Mouse (Mus musculus): ENCODE measurements at regions not wholly inside any gene's neighbourhood (a gene's known extent, or its start where the extent isn't known, plus 50 kb on each side); places are given as distances from the start of the nearest gene placed in this dataset.

- ATAC-seq (ENCODE audit: low FRiP score) = no peak
- H3K4me2 ChIP-seq = peak overlapping the region; percentile 4; the same call in 1 of the 2 replicates
- no peak overlapping the region for H3K27ac ChIP-seq (replicated peaks)
- H3K27me3 ChIP-seq (replicated peaks) = no peaks in the 10 kb centered on the region
- H3K9me3 ChIP-seq (replicated peaks) = no peaks in the 10 kb centered on the region
- H3K36me3 ChIP-seq = no peaks in the 10 kb centered on the region
- no peak overlapping the region for H3K9ac ChIP-seq (replicated peaks)
- peaks cover 30% of the 10 kb centered on the region for H3K4me1 ChIP-seq
- no peak overlapping the region for H3K4me3 ChIP-seq (replicated peaks)
- 36% methylated on average over 8 of the region's 8 CpGs for WGBS
Measured at GRCm38 (mm10) chr9:31684812-31685188, 220.5 kb upstream of the Tmem45b start.

GRCm38 (mm10) chr9:31684099-31684811, 220.0 kb upstream of the Tmem45b start:
- Histone ChIP-seq H3K9me3 (replicated peaks) (no peaks in the 10 kb centered on the region), H3K4me2 (peak overlapping the region; percentile 4; the same call in 1 of the 2 replicates), H3K9ac (replicated peaks) (no peak overlapping the region), H3K27me3 (replicated peaks) (no peaks in the 10 kb centered on the region), H3K4me1 (peaks cover 30% of the 10 kb centered on the region), H3K4me3 (replicated peaks) (no peak overlapping the region), H3K36me3 (no peaks in the 10 kb centered on the region), H3K27ac (replicated peaks) (no peak overlapping the region)
- 26% methylated on average over 14 of the region's 18 CpGs for WGBS
- ATAC-seq (ENCODE audit: low FRiP score) = no peak; the same call in 1 of the 2 replicates

DNA sequence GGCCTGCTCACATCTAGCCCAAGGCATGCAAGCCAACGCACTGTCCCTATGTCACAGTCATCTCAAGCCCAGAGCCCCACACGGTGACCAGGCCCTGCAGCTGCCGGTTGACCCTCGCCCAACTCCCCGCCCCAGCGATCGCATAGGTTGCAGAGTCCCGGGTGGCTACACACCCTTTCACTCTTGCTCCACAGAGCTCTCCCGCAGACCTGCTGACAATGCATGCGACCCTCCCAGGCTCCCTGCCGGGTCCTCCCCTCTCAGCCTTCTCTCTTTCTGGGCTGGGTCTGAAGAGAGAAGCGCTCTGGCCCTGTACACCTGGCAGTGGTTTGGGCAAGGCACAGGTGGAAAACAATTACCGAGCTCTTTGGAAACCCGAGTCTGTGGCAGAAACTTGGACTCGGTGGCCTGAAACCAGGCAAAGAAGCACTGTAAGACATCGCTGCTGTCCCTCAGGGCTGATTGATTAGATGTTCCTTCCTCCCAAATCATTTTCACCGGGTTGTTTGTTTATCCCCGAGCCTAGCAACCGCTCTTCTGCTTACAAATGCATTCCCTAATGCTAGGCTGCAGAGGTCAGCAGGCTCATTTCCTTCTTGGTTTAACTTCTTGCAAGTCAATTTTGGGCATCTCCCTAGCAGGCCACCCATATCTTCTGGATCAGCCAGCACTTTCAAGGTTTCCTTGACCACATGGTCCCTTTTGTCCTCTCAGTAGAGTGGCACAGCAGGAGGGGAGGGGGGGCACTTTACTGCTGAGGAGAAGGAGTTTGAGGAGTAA, 219.2 kb upstream of the Tmem45b start:
- H3K9me3 ChIP-seq (replicated peaks) = no peaks in the 10 kb centered on the region
- WGBS = 6% methylated on average over 19 of the region's 19 CpGs
- no peak overlapping the region for H3K4me3 ChIP-seq (replicated peaks)
- H3K27me3 ChIP-seq (replicated peaks) = no peaks in the 10 kb centered on the region
- H3K9ac ChIP-seq (replicated peaks) = no peak overlapping the region
- H3K4me1 ChIP-seq = peaks cover 28% of the 10 kb centered on the region
- no peaks in the 10 kb centered on the region for H3K36me3 ChIP-seq
- no peak overlapping the region for H3K27ac ChIP-seq (replicated peaks)
- H3K4me2 ChIP-seq = peak overlapping the region; percentile 36
- no peak; the same call in 1 of the 2 replicates for ATAC-seq (ENCODE audit: low FRiP score)

GRCm38 (mm10) chr9:31682893-31683292, 218.6 kb upstream of the Tmem45b start:
- H3K9ac ChIP-seq (replicated peaks) = no peak overlapping the region
- H3K4me3 ChIP-seq (replicated peaks) = no peak overlapping the region
- H3K9me3 ChIP-seq (replicated peaks) = no peaks in the 10 kb centered on the region
- peaks cover 22% of the 10 kb centered on the region for H3K4me1 ChIP-seq
- ATAC-seq (ENCODE audit: low FRiP score) = no peak
- no peak overlapping the region; the same call in 1 of the 2 replicates for H3K4me2 ChIP-seq
- WGBS = 31% methylated on average over 6 of the region's 6 CpGs
- H3K27ac ChIP-seq (replicated peaks) = no peak overlapping the region
- H3K36me3 ChIP-seq = no peaks in the 10 kb centered on the region
- no peaks in the 10 kb centered on the region for H3K27me3 ChIP-seq (replicated peaks)

GRCm38 (mm10) chr9:31677150-31677549, 212.9 kb upstream of the Tmem45b start:
- no peaks in the 10 kb centered on the region for H3K9me3 ChIP-seq (replicated peaks)
- ATAC-seq (ENCODE audit: low FRiP score) = no peak
- no peak overlapping the region for H3K27ac ChIP-seq (replicated peaks)
- H3K9ac ChIP-seq (replicated peaks) = no peak overlapping the region
- no peaks in the 10 kb centered on the region for H3K36me3 ChIP-seq
- no peaks in the 10 kb centered on the region for H3K27me3 ChIP-seq (replicated peaks)
- H3K4me1 ChIP-seq = no peaks in the 10 kb centered on the region
- H3K4me3 ChIP-seq (replicated peaks) = no peak overlapping the region
- no peak overlapping the region for H3K4me2 ChIP-seq

DNA sequence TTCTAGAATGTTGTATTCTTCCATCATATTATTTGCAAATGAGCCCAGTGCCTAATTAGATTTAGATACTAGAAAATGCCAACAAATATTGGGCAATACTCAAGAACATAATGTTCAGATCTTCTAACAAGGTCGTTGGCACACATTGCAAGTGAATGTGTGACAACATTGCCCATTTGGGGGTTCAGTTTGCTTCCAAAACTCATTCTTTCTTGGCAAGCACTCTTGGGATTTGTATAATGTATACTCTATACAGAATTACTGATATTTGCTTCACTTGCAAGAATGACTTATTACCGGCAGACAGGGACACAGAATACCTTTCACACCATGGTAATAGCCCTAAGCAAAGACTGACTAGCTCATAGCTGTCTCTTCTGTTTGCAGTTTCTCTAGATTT, 194.8 kb upstream of the Tmem45b start:
- Histone ChIP-seq H3K4me3 (replicated peaks) (no peak overlapping the region), H3K9me3 (replicated peaks) (no peaks in the 10 kb centered on the region), H3K4me1 (no peaks in the 10 kb centered on the region), H3K4me2 (no peak overlapping the region), H3K27ac (replicated peaks) (no peak overlapping the region), H3K27me3 (replicated peaks) (no peaks in the 10 kb centered on the region), H3K9ac (replicated peaks) (no peak overlapping the region), H3K36me3 (no peaks in the 10 kb centered on the region)
- WGBS = 75% methylated on average over 2 of the region's 2 CpGs
- ATAC-seq (ENCODE audit: low FRiP score) = no peak

DNA sequence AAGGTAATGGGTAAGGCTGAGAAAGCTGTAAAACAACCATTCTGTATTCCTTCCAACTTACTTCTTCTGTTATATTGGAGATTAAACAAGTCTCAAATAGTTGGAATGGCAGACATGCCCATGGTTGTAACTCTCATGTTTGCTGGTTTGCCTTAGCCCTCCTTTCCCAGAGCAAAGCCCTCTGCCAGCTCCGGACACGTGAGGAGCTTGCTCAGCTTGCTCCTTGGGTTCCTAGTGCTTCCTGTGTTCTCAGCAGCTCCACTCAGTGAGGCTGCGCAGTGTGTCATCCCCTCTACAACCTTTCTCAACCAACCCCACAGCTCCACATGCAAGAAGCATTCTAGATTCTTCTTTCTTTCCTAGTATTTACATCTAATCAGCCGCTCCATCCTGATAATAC, 193.3 kb upstream of the Tmem45b start:
- Histone ChIP-seq H3K4me2 (no peak overlapping the region), H3K9ac (replicated peaks) (no peak overlapping the region), H3K27ac (replicated peaks) (no peak overlapping the region), H3K4me1 (no peaks in the 10 kb centered on the region), H3K9me3 (replicated peaks) (no peaks in the 10 kb centered on the region), H3K4me3 (replicated peaks) (no peak overlapping the region), H3K27me3 (replicated peaks) (no peaks in the 10 kb centered on the region), H3K36me3 (no peaks in the 10 kb centered on the region)
- no peak for ATAC-seq (ENCODE audit: low FRiP score)
- 92% methylated on average over 4 of the region's 4 CpGs for WGBS

DNA sequence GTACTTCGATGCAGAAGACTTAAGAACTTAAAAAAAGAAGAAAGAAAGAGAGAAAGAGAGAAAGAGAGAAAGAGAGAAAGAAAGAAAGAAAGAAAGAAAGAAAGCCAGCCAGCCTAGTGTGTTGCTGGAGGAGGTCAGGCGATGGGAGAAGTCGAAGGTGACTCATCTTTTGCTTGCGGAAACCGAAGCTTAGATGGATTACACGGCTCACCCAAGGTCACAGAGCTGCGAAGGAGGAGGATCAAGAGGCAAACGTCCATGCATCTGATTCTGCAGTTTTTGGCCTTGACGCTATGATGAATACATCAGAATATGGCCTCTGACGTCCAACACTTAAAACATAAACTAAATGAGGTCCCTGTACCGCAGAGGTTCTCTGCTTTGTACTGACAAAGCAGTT, 192.4 kb upstream of the Tmem45b start:
- WGBS = 83% methylated on average over 11 of the region's 11 CpGs
- no peaks in the 10 kb centered on the region for H3K4me1 ChIP-seq
- H3K27me3 ChIP-seq (replicated peaks) = no peaks in the 10 kb centered on the region
- H3K27ac ChIP-seq (replicated peaks) = no peak overlapping the region
- no peak overlapping the region for H3K9ac ChIP-seq (replicated peaks)
- H3K9me3 ChIP-seq (replicated peaks) = no peaks in the 10 kb centered on the region
- H3K36me3 ChIP-seq = no peaks in the 10 kb centered on the region
- H3K4me3 ChIP-seq (replicated peaks) = no peak overlapping the region
- no peak overlapping the region for H3K4me2 ChIP-seq
- ATAC-seq (ENCODE audit: low FRiP score) = no peak

DNA sequence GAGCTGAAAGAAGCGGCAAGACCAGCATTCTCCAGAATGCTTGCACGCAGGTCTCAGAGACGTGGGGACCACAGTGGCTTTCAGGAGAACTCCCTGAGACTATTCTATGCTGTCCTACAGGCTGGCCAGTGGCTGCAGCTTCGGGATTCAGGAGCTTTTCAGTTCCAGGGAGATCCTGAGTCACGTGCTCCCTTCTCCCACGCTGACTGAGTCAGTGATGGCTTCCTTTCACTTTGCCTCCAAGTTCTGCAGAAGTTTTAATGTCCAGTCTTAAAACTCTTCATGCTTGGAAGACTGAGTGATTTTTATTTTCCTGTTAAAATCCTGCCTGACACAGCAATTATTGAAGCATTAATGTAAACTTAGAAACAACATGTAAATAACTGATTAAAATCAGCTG, 190.5 kb upstream of the Tmem45b start:
- whole genome bisulfite sequencing = 83% methylated on average over 6 of the region's 6 CpGs
- Histone ChIP-seq H3K36me3 (no peaks in the 10 kb centered on the region), H3K4me1 (no peaks in the 10 kb centered on the region)

DNA sequence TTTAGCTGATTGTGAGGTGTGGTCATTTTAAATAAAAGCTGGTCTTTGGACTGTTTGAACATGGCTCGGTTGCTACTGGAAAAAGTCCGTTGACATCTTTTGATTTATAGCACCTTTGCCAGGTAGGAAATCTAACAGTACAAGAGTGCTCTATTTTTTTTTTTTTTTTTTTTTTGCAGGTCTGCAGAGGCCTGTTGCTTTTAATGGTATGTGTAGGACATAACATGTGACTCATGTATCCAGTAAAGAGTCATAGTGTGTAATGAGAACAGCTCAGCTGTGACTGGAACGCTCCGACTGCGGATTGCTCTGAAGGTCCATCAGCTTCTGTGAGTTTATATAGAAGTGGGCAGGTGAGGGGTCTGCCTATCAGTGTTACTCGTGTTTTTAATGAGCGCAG, 190.0 kb upstream of the Tmem45b start:
- Histone ChIP-seq H3K4me1 (no peaks in the 10 kb centered on the region), H3K4me2 (no peak overlapping the region), H3K4me3 (replicated peaks) (no peak overlapping the region), H3K27me3 (replicated peaks) (no peaks in the 10 kb centered on the region), H3K9ac (replicated peaks) (no peak overlapping the region), H3K36me3 (no peaks in the 10 kb centered on the region), H3K9me3 (replicated peaks) (no peaks in the 10 kb centered on the region), H3K27ac (replicated peaks) (no peak overlapping the region)
- ATAC-seq (ENCODE audit: low FRiP score) = no peak
- 85% methylated on average over 7 of the region's 7 CpGs for WGBS

More for the DNA sequence above, 190.5 kb upstream of the Tmem45b start:
- H3K4me3 ChIP-seq (replicated peaks) = no peak overlapping the region
- H3K4me2 ChIP-seq = no peak overlapping the region
- no peak overlapping the region for H3K27ac ChIP-seq (replicated peaks)
- no peaks in the 10 kb centered on the region for H3K27me3 ChIP-seq (replicated peaks)
- H3K9me3 ChIP-seq (replicated peaks) = no peaks in the 10 kb centered on the region
- no peak for ATAC-seq (ENCODE audit: low FRiP score)
- no peak overlapping the region for H3K9ac ChIP-seq (replicated peaks)

DNA sequence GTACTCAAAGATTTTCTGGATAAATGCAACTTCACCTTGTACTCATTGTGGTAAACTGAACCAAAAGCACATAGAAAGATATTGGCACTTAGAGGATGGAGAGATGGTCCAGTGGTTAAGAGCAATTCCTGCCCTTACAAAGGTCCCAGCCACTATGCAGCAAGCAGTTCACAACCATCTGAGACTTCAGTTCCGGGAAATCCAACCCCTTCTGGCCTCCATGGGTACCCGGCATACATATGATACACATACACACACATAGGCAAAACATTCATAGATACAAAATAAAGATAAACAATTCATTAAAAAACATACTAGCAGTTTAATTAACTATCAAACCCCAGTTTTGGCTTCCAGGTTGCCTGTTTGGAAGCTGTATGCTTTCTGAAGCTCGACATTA, 189.5 kb upstream of the Tmem45b start:
- H3K4me1 ChIP-seq = no peaks in the 10 kb centered on the region
- H3K4me2 ChIP-seq = no peak overlapping the region
- no peak overlapping the region for H3K4me3 ChIP-seq (replicated peaks)
- H3K9ac ChIP-seq (replicated peaks) = no peak overlapping the region
- no peaks in the 10 kb centered on the region for H3K36me3 ChIP-seq
- no peaks in the 10 kb centered on the region for H3K9me3 ChIP-seq (replicated peaks)
- H3K27ac ChIP-seq (replicated peaks) = no peak overlapping the region
- ATAC-seq (ENCODE audit: low FRiP score) = no peak
- 94% methylated on average over 3 of the region's 3 CpGs for WGBS
- H3K27me3 ChIP-seq (replicated peaks) = no peaks in the 10 kb centered on the region
